Mouse (Mus musculus): ENCODE results near the gene Kcnip4. TPM values are rescaled to one million over a fixed set of nuclear protein-coding genes. Genes with fewer than 3 reads are reported as not detected.

Gene Kcnip4
- polyA plus RNA-seq, 2 experiments: 2.1 to 3.7 TPM

DNA sequence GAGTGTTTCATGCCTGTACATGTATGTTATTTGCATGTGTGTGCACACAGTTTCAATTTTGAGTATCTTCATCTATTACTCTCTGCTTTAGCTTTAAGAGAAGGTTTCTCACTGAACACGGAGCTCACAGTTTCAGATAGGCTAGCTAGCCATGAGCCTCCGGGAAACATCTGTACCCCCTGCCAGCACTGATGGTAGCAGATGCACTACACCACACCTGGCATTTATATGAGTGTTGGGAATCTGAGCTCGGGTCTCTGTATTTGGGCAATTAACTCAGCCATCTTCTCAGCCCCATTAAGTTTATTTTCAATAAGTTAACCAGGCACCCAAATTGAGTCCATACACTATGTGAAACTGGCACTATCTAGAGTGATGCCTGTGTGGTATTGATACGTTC lies 1113.2 kb downstream of the Kcnip4 start:
- no peak for DNase-seq (ENCODE audit: low spot score)
- WGBS: 17% methylated on average over 4 of the region's 4 CpGs

DNA sequence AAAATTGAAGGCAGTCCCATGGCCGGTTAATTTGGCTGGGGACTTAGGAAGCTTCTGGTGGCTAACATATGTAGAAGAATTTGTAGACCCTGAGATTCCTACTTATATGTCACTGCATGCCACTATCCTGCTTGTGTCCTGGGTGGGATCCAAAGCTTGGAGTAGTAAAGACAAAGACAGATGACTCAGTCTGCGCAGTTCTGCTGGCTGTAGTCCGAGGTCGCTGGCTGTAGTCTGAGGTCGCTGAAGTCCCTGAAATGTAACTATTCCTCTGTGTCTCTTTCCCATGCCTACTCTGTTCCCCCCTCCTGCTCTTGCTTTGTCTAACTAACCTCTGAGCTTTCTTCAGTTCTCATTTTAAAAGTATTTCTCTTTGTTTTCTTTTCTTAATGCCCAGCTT lies 1114.4 kb downstream of the Kcnip4 start:
- DNase-seq (ENCODE audit: low spot score) (no peak), ATAC-seq (ENCODE audit: low FRiP score, low read depth) (no peak)
- no peaks in the 10 kb centered on the region for H3K36me3 ChIP-seq (ENCODE audit: control insufficient read depth, insufficient read depth, low read length)
- H3K4me3 ChIP-seq (replicated peaks; ENCODE audit: low read length): no peak overlapping the region
- TF ChIP-seq POLR2A (IDR thresholded peaks at IDR 0.05; ENCODE audit: borderline replicate concordance, extremely low read depth, insufficient read depth, insufficient read length): no peak
- 81% methylated on average over 5 of the region's 5 CpGs for WGBS
- no peak overlapping the region for H3K9ac ChIP-seq (ENCODE audit: low read depth, low read length, severe bottlenecking)
- H3K4me1 ChIP-seq (ENCODE audit: control insufficient read depth, insufficient read depth, low read length): peaks cover 3% of the 10 kb centered on the region; the same call in 1 of the 2 replicates
- H3K27ac ChIP-seq (replicated peaks; ENCODE audit: low read depth, low read length): no peak overlapping the region
- no peak overlapping the region for H3K4me2 ChIP-seq (replicated peaks; ENCODE audit: low read depth, low read length, severe bottlenecking)
- no peaks in the 10 kb centered on the region for H3K9me3 ChIP-seq (ENCODE audit: control insufficient read depth, low read length)
- no peaks in the 10 kb centered on the region for H3K27me3 ChIP-seq (ENCODE audit: control insufficient read depth, insufficient read depth, low read length)

More for the DNA sequence above, 1113.2 kb downstream of the Kcnip4 start:
- H3K4me2 ChIP-seq (replicated peaks; ENCODE audit: low read depth, low read length, severe bottlenecking): no peak overlapping the region
- no peak for TF ChIP-seq POLR2A (IDR thresholded peaks at IDR 0.05; ENCODE audit: borderline replicate concordance, extremely low read depth, insufficient read depth, insufficient read length)
- H3K27ac ChIP-seq (replicated peaks; ENCODE audit: low read depth, low read length): no peak overlapping the region
- H3K4me3 ChIP-seq (replicated peaks; ENCODE audit: low read length): no peak overlapping the region
- no peak for ATAC-seq (ENCODE audit: low FRiP score, low read depth)
- H3K36me3 ChIP-seq (ENCODE audit: control insufficient read depth, insufficient read depth, low read length): no peaks in the 10 kb centered on the region
- peaks cover 3% of the 10 kb centered on the region; the same call in 1 of the 2 replicates for H3K4me1 ChIP-seq (ENCODE audit: control insufficient read depth, insufficient read depth, low read length)
- no peaks in the 10 kb centered on the region for H3K27me3 ChIP-seq (ENCODE audit: control insufficient read depth, insufficient read depth, low read length)
- no peaks in the 10 kb centered on the region for H3K9me3 ChIP-seq (ENCODE audit: control insufficient read depth, low read length)
- no peak overlapping the region for H3K9ac ChIP-seq (ENCODE audit: low read depth, low read length, severe bottlenecking)

DNA sequence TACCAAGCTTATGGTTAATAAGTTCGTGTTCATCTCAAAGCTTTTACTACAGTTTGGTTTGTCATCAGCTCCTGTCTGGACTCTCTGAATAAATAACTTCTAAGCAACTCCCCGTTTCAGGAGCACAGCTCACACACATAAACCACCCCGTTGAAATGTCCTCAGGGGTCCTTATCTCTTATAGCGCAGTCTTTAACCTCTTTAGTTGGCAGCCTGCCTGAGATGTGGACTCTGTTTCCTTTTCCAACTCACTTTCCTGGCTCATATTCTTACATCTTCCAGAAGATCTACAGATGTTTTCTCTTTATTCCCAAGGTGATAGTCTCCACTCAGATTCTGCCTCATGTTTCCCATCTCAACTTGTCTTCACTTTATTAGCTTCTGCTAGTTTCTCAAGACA lies 1116.4 kb downstream of the Kcnip4 start:
- Histone ChIP-seq H3K9ac (ENCODE audit: low read depth, low read length, severe bottlenecking) (no peak overlapping the region), H3K36me3 (ENCODE audit: control insufficient read depth, insufficient read depth, low read length) (no peaks in the 10 kb centered on the region), H3K4me3 (replicated peaks; ENCODE audit: low read length) (no peak overlapping the region), H3K27ac (replicated peaks; ENCODE audit: low read depth, low read length) (no peak overlapping the region), H3K27me3 (ENCODE audit: control insufficient read depth, insufficient read depth, low read length) (no peaks in the 10 kb centered on the region), H3K4me1 (ENCODE audit: control insufficient read depth, insufficient read depth, low read length) (peaks cover 3% of the 10 kb centered on the region; the same call in 1 of the 2 replicates), H3K4me2 (replicated peaks; ENCODE audit: low read depth, low read length, severe bottlenecking) (no peak overlapping the region), H3K9me3 (ENCODE audit: control insufficient read depth, low read length) (no peaks in the 10 kb centered on the region)
- no peak for TF ChIP-seq POLR2A (IDR thresholded peaks at IDR 0.05; ENCODE audit: borderline replicate concordance, extremely low read depth, insufficient read depth, insufficient read length)
- ATAC-seq (ENCODE audit: low FRiP score, low read depth): peak; percentile 47; the same call in 1 of the 2 replicates
- 43% methylated on average over 4 of the region's 4 CpGs for WGBS
- DNase-seq (ENCODE audit: low spot score): peak; percentile 41

DNA sequence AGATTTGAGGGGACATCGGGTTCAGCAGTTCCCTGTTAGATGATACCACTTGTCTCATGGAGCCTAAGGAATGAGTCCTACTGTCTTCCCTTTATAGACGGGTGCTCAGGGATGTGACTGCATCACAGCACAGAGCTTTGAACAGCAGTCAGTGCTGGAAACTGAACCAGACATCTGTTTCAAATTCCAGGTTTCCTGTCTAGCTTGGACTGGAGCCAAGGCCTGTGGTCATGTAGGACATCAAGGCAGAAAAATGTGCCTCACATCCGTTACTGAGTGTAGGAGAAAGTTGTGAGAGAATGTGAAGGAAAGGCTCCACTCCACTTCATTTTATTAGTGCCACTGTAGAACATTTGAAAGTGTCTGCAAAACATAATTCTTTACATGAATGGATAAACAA lies 1122.2 kb downstream of the Kcnip4 start:
- no peaks in the 10 kb centered on the region for H3K9me3 ChIP-seq (ENCODE audit: control insufficient read depth, low read length)
- no peaks in the 10 kb centered on the region for H3K27me3 ChIP-seq (ENCODE audit: control insufficient read depth, insufficient read depth, low read length)
- H3K4me1 ChIP-seq (ENCODE audit: control insufficient read depth, insufficient read depth, low read length): peaks cover 5% of the 10 kb centered on the region
- ATAC-seq (ENCODE audit: low FRiP score, low read depth) (peak; percentile 76), DNase-seq (ENCODE audit: low spot score) (peak; percentile 86)
- no peak for TF ChIP-seq POLR2A (IDR thresholded peaks at IDR 0.05; ENCODE audit: borderline replicate concordance, extremely low read depth, insufficient read depth, insufficient read length)
- no peak overlapping the region for H3K4me3 ChIP-seq (replicated peaks; ENCODE audit: low read length)
- 33% methylated on average over 3 of the region's 3 CpGs for WGBS
- no peak overlapping the region for H3K9ac ChIP-seq (ENCODE audit: low read depth, low read length, severe bottlenecking)
- no peak overlapping the region for H3K4me2 ChIP-seq (replicated peaks; ENCODE audit: low read depth, low read length, severe bottlenecking)
- peaks cover 1% of the 10 kb centered on the region; the same call in 1 of the 2 replicates for H3K36me3 ChIP-seq (ENCODE audit: control insufficient read depth, insufficient read depth, low read length)
- H3K27ac ChIP-seq (replicated peaks; ENCODE audit: low read depth, low read length): 0 out of 2 replicates have a peak overlapping the region, but pooled peaks have one; percentile 5

DNA sequence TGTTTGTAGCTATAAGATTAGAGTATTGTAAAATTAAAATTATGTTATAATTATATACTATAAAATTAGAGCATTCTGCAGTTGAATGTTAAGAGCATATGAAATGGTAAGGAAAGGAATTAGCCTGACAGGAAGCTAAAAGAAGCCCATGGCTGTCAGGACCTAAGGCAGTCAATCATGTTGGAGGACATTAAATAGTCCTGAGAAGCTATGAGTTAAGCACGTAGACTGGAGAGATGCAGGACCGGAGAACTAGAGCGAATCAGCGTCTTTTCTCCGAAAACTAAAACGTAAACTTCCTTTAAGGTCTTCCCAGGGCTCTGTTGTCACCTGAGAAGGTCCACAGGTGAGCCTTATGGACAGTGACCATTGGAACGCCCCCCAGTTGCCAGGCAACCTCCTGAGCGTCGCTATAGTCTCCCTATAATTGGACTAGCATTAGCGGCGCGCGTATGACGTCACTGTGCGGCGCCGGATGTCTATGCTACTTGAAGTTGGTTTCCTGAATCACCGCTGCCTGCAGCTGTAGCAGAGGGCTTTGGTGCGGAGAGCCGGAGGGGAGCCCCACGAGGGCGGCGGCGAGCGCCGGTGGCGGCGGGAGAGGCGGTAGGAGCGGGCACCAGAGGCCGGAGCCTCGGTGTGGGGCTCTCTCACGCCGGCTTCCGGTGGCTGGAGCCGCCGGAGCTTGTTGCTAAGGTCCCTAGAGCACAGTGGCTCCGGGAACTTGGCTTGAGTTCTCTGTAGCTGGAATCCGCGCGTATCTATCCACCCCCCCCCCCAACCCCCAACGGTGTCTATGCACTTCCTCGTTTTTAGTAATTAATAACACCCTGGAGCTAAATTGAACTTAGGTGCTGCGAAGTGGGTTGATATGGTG lies 1152.6 kb downstream of the Kcnip4 start:
- Histone ChIP-seq H3K9me3 (ENCODE audit: control insufficient read depth, low read length) (no peaks in the 10 kb centered on the region), H3K9ac (ENCODE audit: low read depth, low read length, severe bottlenecking) (peak overlapping the region; percentile 75), H3K36me3 (ENCODE audit: control insufficient read depth, insufficient read depth, low read length) (peaks cover 23% of the 10 kb centered on the region), H3K27ac (replicated peaks; ENCODE audit: low read depth, low read length) (no peak overlapping the region; the same call in 1 of the 2 replicates), H3K4me3 (replicated peaks; ENCODE audit: low read length) (peak overlapping the region; percentile 90), H3K4me2 (replicated peaks; ENCODE audit: low read depth, low read length, severe bottlenecking) (peak overlapping the region; percentile 49), H3K4me1 (ENCODE audit: control insufficient read depth, insufficient read depth, low read length) (peaks cover 5% of the 10 kb centered on the region), H3K27me3 (ENCODE audit: control insufficient read depth, insufficient read depth, low read length) (no peaks in the 10 kb centered on the region)
- DNase-seq (ENCODE audit: low spot score): peak; percentile 99
- WGBS: under 1% methylated on average over 39 of the region's 44 CpGs
- peak; percentile 99 for ATAC-seq (ENCODE audit: low FRiP score, low read depth)
- TF ChIP-seq POLR2A (IDR thresholded peaks at IDR 0.05; ENCODE audit: borderline replicate concordance, extremely low read depth, insufficient read depth, insufficient read length): peak; percentile 54; the same call in 1 of the 2 replicates
